Mouse (Mus musculus) MEL (cell line): ENCODE measurements around the gene Pros1. TPM values are rescaled to one million over a fixed set of nuclear protein-coding genes. Genes with fewer than 3 reads are reported as not detected.
A peak's percentile ranks its signal among the peaks of the same experiment; 100 is the strongest.

Experiments
- DNase-seq: peaks from one replicate; pipeline ENCODE4 v3.0.0; 2011; ENCODE audit warnings: low read depth, low spot score
- H3K27ac ChIP-seq: 2 replicates; pipeline ENCODE4 v1.5.1; 2012; ENCODE audit warnings: low read depth, mild to moderate bottlenecking, control low read depth, low read length, moderate library complexity; ENCODE audit not compliant: control insufficient read depth
- H3K27me3 ChIP-seq, 2 experiments: fragments of 150-350 bp in 1 of 2; sonication (generic) in 1 of 2; 2 replicates each; pipeline ENCODE4 v1.6.1; 2012; ENCODE audit warnings: low read length in 2 of 2, mild to moderate bottlenecking in 2 of 2, improper control_type of control experiment in 1 of 2, moderate library complexity in 1 of 2; ENCODE audit not compliant: insufficient read depth in 2 of 2, control insufficient read depth in 1 of 2
- H3K36me3 ChIP-seq, 2 experiments: 2 replicates each; pipeline ENCODE4 v1.6.1; 2012 to 2014; ENCODE audit warnings: low read length in 2 of 2, improper control_type of control experiment in 1 of 2, inconsistent platforms in 1 of 2, mild to moderate bottlenecking in 1 of 2; ENCODE audit not compliant: insufficient read depth in 2 of 2, control insufficient read depth in 1 of 2
- H3K4me1 ChIP-seq, 2 experiments: fragments of 150-350 bp in 1 of 2; sonication (generic) in 1 of 2; 2 replicates each; pipeline ENCODE4 v1.6.1; 2012; ENCODE audit warnings: low read length in 2 of 2, improper control_type of control experiment in 1 of 2, mild to moderate bottlenecking in 1 of 2; ENCODE audit not compliant: insufficient read depth in 2 of 2, control insufficient read depth in 1 of 2
- H3K4me3 ChIP-seq, 2 experiments: fragments of 150-350 bp in 1 of 2; sonication (generic) in 1 of 2; 2 replicates each; pipeline ENCODE4 v1.5.1; 2012; ENCODE audit warnings: low read depth in 2 of 2, low read length in 2 of 2, mild to moderate bottlenecking in 2 of 2, moderate library complexity in 2 of 2, control low read depth in 1 of 2, improper control_type of control experiment in 1 of 2; ENCODE audit not compliant: control insufficient read depth in 1 of 2, insufficient read depth in 1 of 2
- H3K79me2 ChIP-seq: 2 replicates; pipeline ENCODE4 v1.6.1; 2012; ENCODE audit warnings: mild to moderate bottlenecking, low read length, moderate library complexity; ENCODE audit not compliant: control insufficient read depth, poor library complexity, insufficient read depth
- H3K9ac ChIP-seq: 2 replicates; pipeline ENCODE4 v1.6.1; 2012; ENCODE audit warnings: low read depth, mild to moderate bottlenecking, control low read depth, low read length, moderate library complexity; ENCODE audit not compliant: control insufficient read depth, poor library complexity, severe bottlenecking
- H3K9me3 ChIP-seq: fragments of 150-350 bp; sonication (generic); replicated peaks from 2 replicates; pipeline ENCODE4 v1.6.1; 2012; ENCODE audit warnings: mild to moderate bottlenecking, low read length, improper control_type of control experiment, moderate library complexity; ENCODE audit not compliant: insufficient read depth
- BHLHE40 ChIP-seq: IDR thresholded peaks from 2 replicates; pipeline ENCODE4 v1.6.1; 2012; ENCODE audit warnings: low read depth, mild to moderate bottlenecking, inconsistent platforms, low read length, improper control_type of control experiment, borderline replicate concordance
- CHD1 ChIP-seq: IDR thresholded peaks from 2 replicates; pipeline ENCODE4 v1.6.1; 2012; ENCODE audit warnings: low read depth, mild to moderate bottlenecking, inconsistent platforms, low read length, improper control_type of control experiment
- CTCF ChIP-seq, 3 experiments: IDR thresholded peaks in 2 of 3; conservative IDR thresholded peaks in 1 of 3; 2 replicates each; pipeline ENCODE4 v1.5.1; 2011 to 2012; ENCODE audit warnings: low read length in 3 of 3, low read depth in 2 of 3, mild to moderate bottlenecking in 2 of 3, improper control_type of control experiment in 1 of 3, inconsistent platforms in 1 of 3, mixed read lengths in 1 of 3, moderate library complexity in 1 of 3; ENCODE audit not compliant: control insufficient read depth in 1 of 3, insufficient read depth in 1 of 3, poor library complexity in 1 of 3, severe bottlenecking in 1 of 3
- GATA1 ChIP-seq: IDR thresholded peaks from 2 replicates; pipeline ENCODE4 v1.6.1; 2011; ENCODE audit warnings: low read depth, low read length, improper control_type of control experiment
- MEF2A ChIP-seq: IDR thresholded peaks from 2 replicates; pipeline ENCODE4 v1.6.1; 2014; ENCODE audit warnings: low read depth, mild to moderate bottlenecking, inconsistent platforms, low read length, improper control_type of control experiment; ENCODE audit not compliant: poor library complexity, insufficient replicate concordance, severe bottlenecking; ENCODE audit errors: extremely low read depth
- POLR2A ChIP-seq, 2 experiments: IDR thresholded peaks; 2 replicates each; pipeline ENCODE4 v1.6.1; 2011 to 2012; ENCODE audit warnings: low read length in 2 of 2, mild to moderate bottlenecking in 2 of 2, control low read depth in 1 of 2, improper control_type of control experiment in 1 of 2, low read depth in 1 of 2, moderate library complexity in 1 of 2; ENCODE audit not compliant: control insufficient read depth in 1 of 2, insufficient read depth in 1 of 2, poor library complexity in 1 of 2
- RAD21 ChIP-seq: IDR thresholded peaks from 2 replicates; pipeline ENCODE4 v1.6.1; 2011; ENCODE audit warnings: mild to moderate bottlenecking, low read depth, low read length, improper control_type of control experiment
- RCOR1 ChIP-seq: IDR thresholded peaks from 2 replicates; pipeline ENCODE4 v1.6.1; 2012; ENCODE audit warnings: low read depth, mild to moderate bottlenecking, inconsistent platforms, low read length, improper control_type of control experiment
- SMC3 ChIP-seq: IDR thresholded peaks from 2 replicates; pipeline ENCODE4 v1.6.1; 2011; ENCODE audit warnings: low read depth, low read length, improper control_type of control experiment
- UBTF ChIP-seq: IDR thresholded peaks from 2 replicates; pipeline ENCODE4 v1.6.1; 2012; ENCODE audit warnings: low read depth, mild to moderate bottlenecking, inconsistent platforms, low read length, improper control_type of control experiment, moderate library complexity, borderline replicate concordance; ENCODE audit not compliant: insufficient read depth
- USF2 ChIP-seq, 2 experiments: IDR thresholded peaks; 2 replicates each; pipeline ENCODE4 v1.6.1; 2011 to 2012; ENCODE audit warnings: improper control_type of control experiment in 2 of 2, low read length in 2 of 2, borderline replicate concordance in 1 of 2, inconsistent platforms in 1 of 2, low read depth in 1 of 2, mild to moderate bottlenecking in 1 of 2; ENCODE audit not compliant: insufficient read depth in 1 of 2
- polyA plus RNA-seq, 2 experiments: library from polyadenylated mRNA; stranded (reverse) in 1 of 2; unstranded in 1 of 2; fragments of >175 nt in 1 of 2; fragments of >200 nt in 1 of 2; gene quantifications; 2 replicates each; pipeline versions ENCODE4 v1.2.1 to v1.2.4; 2012; ENCODE audit warnings: low replicate concordance in 2 of 2, low read depth in 1 of 2; ENCODE audit not compliant: insufficient read length in 2 of 2, insufficient read depth in 1 of 2, missing spikeins in 1 of 2
- total RNA-seq: library from RNA; depleted of rRNA; stranded (reverse); fragments of 300-350 nt; gene quantifications from 2 replicates; pipeline ENCODE4 v1.2.3, GENCODE M21; 2012; rRNA removed

Pros1 gene
- total RNA-seq (1.4 and 1.7 TPM in 2 replicates), polyA plus RNA-seq (1 to 10 TPM in 1 of 2 experiments, not detected in 1; 1.7 TPM)

GRCm38 (mm10) chr16:62854191-62855068, at the start of gene Pros1:
TSS of gene Pros1 (plus strand) at chr16:62854307.
- no peaks in the 10 kb centered on the region for H3K27me3 ChIP-seq
- H3K4me1 ChIP-seq: peaks cover 11 to 18% of the 10 kb centered on the region in 2 experiments
- H3K36me3 ChIP-seq: peaks cover 0 to 18% of the 10 kb centered on the region in 2 experiments; a peak in 2 of 4 replicates
- 0 out of 4 replicates have a peak, but pooled peaks of 1 of the 2 experiments have one; percentile 42 for TF ChIP-seq POLR2A (IDR thresholded peaks at IDR 0.05; ENCODE audit: control insufficient read depth in 1 of 2, insufficient read depth in 1 of 2, low read depth in 1 of 2, low read length in 2 of 2, poor library complexity in 1 of 2)
- no peak for TF ChIP-seq MEF2A
- TF ChIP-seq UBTF: 0 out of 2 replicates have a peak, but pooled peaks have one; percentile 60
- no peak for TF ChIP-seq USF2 (IDR thresholded peaks at IDR 0.05; ENCODE audit: borderline replicate concordance in 1 of 2, insufficient read depth in 1 of 2, low read depth in 1 of 2, low read length in 2 of 2)
- no peak for TF ChIP-seq BHLHE40
- no peak within 1 kb of the TSS for H3K27ac ChIP-seq
- H3K9me3 ChIP-seq: no peaks in the 10 kb centered on the region
- peak; percentile 48 for DNase-seq
- no peaks in the 10 kb centered on the region for H3K79me2 ChIP-seq
- peak within 1 kb of the TSS; percentile 84 for H3K9ac ChIP-seq
- H3K4me3 ChIP-seq: peak within 1 kb of the TSS; percentile 71 to 83

- TF ChIP-seq CHD1 (no peak), GATA1 (no peak)
- Histone ChIP-seq H3K27ac (no peak overlapping the region), H3K4me1 (no peaks in the 10 kb centered on the region), H3K9ac (no peak overlapping the region), H3K4me3 (no peak overlapping the region), H3K9me3 (no peaks in the 10 kb centered on the region), H3K36me3 (no peaks in the 10 kb centered on the region), H3K79me2 (no peaks in the 10 kb centered on the region), H3K27me3 (no peaks in the 10 kb centered on the region)
- DNase-seq: no peak
These were observed 49.5 kb upstream of the Pros1 start for GRCm38 (mm10) chr16:62804621-62805020.

DNA sequence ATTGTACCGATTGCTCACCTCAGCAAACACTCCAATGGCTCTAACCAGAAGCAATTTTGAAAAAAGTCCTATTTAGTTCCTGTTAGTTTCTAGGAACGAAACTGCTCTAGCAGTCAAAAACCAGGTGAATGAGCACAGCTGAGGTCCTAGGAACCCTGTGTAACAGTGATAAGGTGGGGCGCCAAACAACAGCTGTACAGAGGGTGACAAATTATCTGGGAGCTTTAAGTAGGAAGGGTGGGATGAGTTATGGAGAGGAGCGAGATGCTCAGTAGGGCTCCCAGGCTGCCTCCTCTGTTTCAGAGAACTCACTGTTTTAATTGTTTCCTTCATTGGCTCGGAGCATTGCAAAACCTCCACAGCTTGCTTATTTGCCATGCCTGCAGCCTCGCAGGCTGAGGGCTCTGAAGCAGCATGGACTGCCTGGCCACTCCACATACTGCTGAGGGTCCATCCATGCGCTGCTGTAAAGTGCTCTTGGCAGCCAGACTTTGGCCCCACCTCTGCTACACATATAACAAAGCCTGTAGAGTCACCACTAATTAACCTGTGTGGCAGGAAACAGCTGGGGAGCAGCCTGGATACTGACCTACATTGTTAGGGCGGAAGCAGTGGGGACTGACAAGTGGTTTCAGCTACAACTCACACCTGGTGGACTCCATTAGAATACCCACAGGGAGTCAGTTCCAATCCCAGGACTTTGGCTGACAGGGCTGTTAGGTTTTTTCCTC, 46.7 kb upstream of the Pros1 start:
- no peak for DNase-seq
- no peak overlapping the region for H3K9ac ChIP-seq
- peaks cover 0 to 3% of the 10 kb centered on the region in 2 experiments; a peak in 1 of 4 replicates for H3K4me1 ChIP-seq
- no peaks in the 10 kb centered on the region for H3K27me3 ChIP-seq
- H3K9me3 ChIP-seq: no peaks in the 10 kb centered on the region
- H3K27ac ChIP-seq: no peak overlapping the region
- TF ChIP-seq UBTF: no peak
- TF ChIP-seq SMC3: no peak
- no peak for TF ChIP-seq RAD21
- no peak for TF ChIP-seq CTCF (IDR thresholded peaks at IDR 0.05 in 2 of 3, conservative IDR thresholded peaks at IDR 0.05 in 1 of 3; ENCODE audit: control insufficient read depth in 1 of 3, insufficient read depth in 1 of 3, low read depth in 2 of 3, low read length in 3 of 3, poor library complexity in 1 of 3, severe bottlenecking in 1 of 3)
- no peak for TF ChIP-seq RCOR1
- peaks cover 0 to 2% of the 10 kb centered on the region in 2 experiments; a peak in 1 of 4 replicates for H3K36me3 ChIP-seq
- H3K79me2 ChIP-seq: no peaks in the 10 kb centered on the region
- H3K4me3 ChIP-seq: no peak overlapping the region
